Mouse (Mus musculus): ENCODE measurements around the gene Padi2. TPM values are rescaled to one million over a fixed set of nuclear protein-coding genes. Genes with fewer than 3 reads are reported as not detected.

Padi2 gene
- 13.9 and 22.6 TPM in 2 replicates for polyA plus RNA-seq (2014; fragmentation: Nextera tagmentation; extraction: Ambion mirVana)

GRCm38 (mm10) chr4:140906076-140906826, at the start of gene Padi2:
Padi2 (plus strand) TSS chr4:140906344.
- 2% methylated on average over 37 of the region's 37 CpGs for WGBS
- Histone ChIP-seq H3K27me3 (ENCODE audit: control insufficient read depth, insufficient read depth, low read length) (peaks cover 4% of the 10 kb centered on the region; the same call in 1 of the 2 replicates), H3K27ac (ENCODE audit: low read depth, low read length) (no peak within 1 kb of the TSS), H3K9ac (ENCODE audit: low read depth, low read length) (peak within 1 kb of the TSS; percentile 28; the same call in 1 of the 2 replicates), H3K4me2 (replicated peaks; ENCODE audit: low read depth, low read length) (peak within 1 kb of the TSS; percentile 56), H3K9me3 (ENCODE audit: control insufficient read depth, low read length) (no peaks in the 10 kb centered on the region), H3K4me3 (ENCODE audit: low read length) (peak within 1 kb of the TSS; percentile 36), H3K36me3 (ENCODE audit: control insufficient read depth, insufficient read depth, low read length) (no peaks in the 10 kb centered on the region), H3K4me1 (ENCODE audit: control insufficient read depth, insufficient read depth, low read length) (peaks cover 13% of the 10 kb centered on the region)
- ATAC-seq (ENCODE audit: low FRiP score, low TSS enrichment) = peak; percentile 58

- Histone ChIP-seq H3K4me1 (ENCODE audit: control insufficient read depth, insufficient read depth, low read length) (peaks cover 9% of the 10 kb centered on the region; the same call in 1 of the 2 replicates), H3K27me3 (ENCODE audit: control insufficient read depth, insufficient read depth, low read length) (no peaks in the 10 kb centered on the region), H3K36me3 (ENCODE audit: control insufficient read depth, insufficient read depth, low read length) (no peaks in the 10 kb centered on the region), H3K4me2 (replicated peaks; ENCODE audit: low read depth, low read length) (no peak overlapping the region), H3K9me3 (ENCODE audit: control insufficient read depth, low read length) (no peaks in the 10 kb centered on the region), H3K4me3 (ENCODE audit: low read length) (no peak overlapping the region), H3K9ac (ENCODE audit: low read depth, low read length) (no peak overlapping the region), H3K27ac (ENCODE audit: low read depth, low read length) (no peak overlapping the region)
- no peak for ATAC-seq (ENCODE audit: low FRiP score, low TSS enrichment)
- WGBS = 84% methylated on average over 5 of the region's 5 CpGs
Measured at GRCm38 (mm10) chr4:140857041-140857440, 49.1 kb upstream of the Padi2 start.

GRCm38 (mm10) chr4:140857813-140858212, 48.3 kb upstream of the Padi2 start:
- Histone ChIP-seq H3K27ac (ENCODE audit: low read depth, low read length) (no peak overlapping the region), H3K27me3 (ENCODE audit: control insufficient read depth, insufficient read depth, low read length) (no peaks in the 10 kb centered on the region), H3K4me2 (replicated peaks; ENCODE audit: low read depth, low read length) (no peak overlapping the region), H3K4me3 (ENCODE audit: low read length) (no peak overlapping the region), H3K4me1 (ENCODE audit: control insufficient read depth, insufficient read depth, low read length) (peaks cover 9% of the 10 kb centered on the region; the same call in 1 of the 2 replicates), H3K9me3 (ENCODE audit: control insufficient read depth, low read length) (no peaks in the 10 kb centered on the region), H3K36me3 (ENCODE audit: control insufficient read depth, insufficient read depth, low read length) (no peaks in the 10 kb centered on the region), H3K9ac (ENCODE audit: low read depth, low read length) (no peak overlapping the region)
- ATAC-seq (ENCODE audit: low FRiP score, low TSS enrichment) = no peak
- WGBS = 82% methylated on average over 7 of the region's 7 CpGs

GRCm38 (mm10) chr4:140859291-140859690, 46.9 kb upstream of the Padi2 start:
- H3K4me1 ChIP-seq (ENCODE audit: control insufficient read depth, insufficient read depth, low read length) = peaks cover 9% of the 10 kb centered on the region; the same call in 1 of the 2 replicates
- H3K27me3 ChIP-seq (ENCODE audit: control insufficient read depth, insufficient read depth, low read length) = no peaks in the 10 kb centered on the region
- H3K4me2 ChIP-seq (replicated peaks; ENCODE audit: low read depth, low read length) = no peak overlapping the region
- no peak overlapping the region for H3K27ac ChIP-seq (ENCODE audit: low read depth, low read length)
- no peak overlapping the region for H3K9ac ChIP-seq (ENCODE audit: low read depth, low read length)
- H3K4me3 ChIP-seq (ENCODE audit: low read length) = no peak overlapping the region
- WGBS = 54% methylated on average over 11 of the region's 11 CpGs
- no peaks in the 10 kb centered on the region for H3K9me3 ChIP-seq (ENCODE audit: control insufficient read depth, low read length)
- ATAC-seq (ENCODE audit: low FRiP score, low TSS enrichment) = no peak; the same call in 1 of the 2 replicates
- no peaks in the 10 kb centered on the region for H3K36me3 ChIP-seq (ENCODE audit: control insufficient read depth, insufficient read depth, low read length)

GRCm38 (mm10) chr4:140860125-140860766, 45.9 kb upstream of the Padi2 start:
- no peak overlapping the region for H3K4me2 ChIP-seq (replicated peaks; ENCODE audit: low read depth, low read length)
- no peaks in the 10 kb centered on the region for H3K9me3 ChIP-seq (ENCODE audit: control insufficient read depth, low read length)
- peak overlapping the region; percentile 18; the same call in 1 of the 2 replicates for H3K9ac ChIP-seq (ENCODE audit: low read depth, low read length)
- H3K27me3 ChIP-seq (ENCODE audit: control insufficient read depth, insufficient read depth, low read length) = no peaks in the 10 kb centered on the region
- H3K27ac ChIP-seq (ENCODE audit: low read depth, low read length) = no peak overlapping the region
- WGBS = 46% methylated on average over 7 of the region's 7 CpGs
- H3K36me3 ChIP-seq (ENCODE audit: control insufficient read depth, insufficient read depth, low read length) = no peaks in the 10 kb centered on the region
- H3K4me3 ChIP-seq (ENCODE audit: low read length) = no peak overlapping the region
- peak; percentile 33; the same call in 1 of the 2 replicates for ATAC-seq (ENCODE audit: low FRiP score, low TSS enrichment)
- H3K4me1 ChIP-seq (ENCODE audit: control insufficient read depth, insufficient read depth, low read length) = peaks cover 7% of the 10 kb centered on the region; the same call in 1 of the 2 replicates

GRCm38 (mm10) chr4:140860767-140861147, 45.4 kb upstream of the Padi2 start:
- no peaks in the 10 kb centered on the region for H3K9me3 ChIP-seq (ENCODE audit: control insufficient read depth, low read length)
- no peak for ATAC-seq (ENCODE audit: low FRiP score, low TSS enrichment)
- peak overlapping the region; percentile 18; the same call in 1 of the 2 replicates for H3K9ac ChIP-seq (ENCODE audit: low read depth, low read length)
- no peak overlapping the region for H3K27ac ChIP-seq (ENCODE audit: low read depth, low read length)
- WGBS = 83% methylated on average over 7 of the region's 7 CpGs
- peaks cover 7% of the 10 kb centered on the region; the same call in 1 of the 2 replicates for H3K4me1 ChIP-seq (ENCODE audit: control insufficient read depth, insufficient read depth, low read length)
- H3K4me3 ChIP-seq (ENCODE audit: low read length) = no peak overlapping the region
- no peaks in the 10 kb centered on the region for H3K36me3 ChIP-seq (ENCODE audit: control insufficient read depth, insufficient read depth, low read length)
- H3K4me2 ChIP-seq (replicated peaks; ENCODE audit: low read depth, low read length) = no peak overlapping the region
- H3K27me3 ChIP-seq (ENCODE audit: control insufficient read depth, insufficient read depth, low read length) = no peaks in the 10 kb centered on the region

- Histone ChIP-seq H3K4me2 (replicated peaks; ENCODE audit: low read depth, low read length) (no peak overlapping the region), H3K27ac (ENCODE audit: low read depth, low read length) (no peak overlapping the region), H3K4me3 (ENCODE audit: low read length) (no peak overlapping the region), H3K4me1 (ENCODE audit: control insufficient read depth, insufficient read depth, low read length) (peaks cover 7% of the 10 kb centered on the region; the same call in 1 of the 2 replicates), H3K36me3 (ENCODE audit: control insufficient read depth, insufficient read depth, low read length) (no peaks in the 10 kb centered on the region), H3K9ac (ENCODE audit: low read depth, low read length) (no peak overlapping the region), H3K9me3 (ENCODE audit: control insufficient read depth, low read length) (no peaks in the 10 kb centered on the region), H3K27me3 (ENCODE audit: control insufficient read depth, insufficient read depth, low read length) (no peaks in the 10 kb centered on the region)
- no peak for ATAC-seq (ENCODE audit: low FRiP score, low TSS enrichment)
- 73% methylated on average over 11 of the region's 11 CpGs for WGBS
Measured at GRCm38 (mm10) chr4:140862036-140862650, 44.0 kb upstream of the Padi2 start.

GRCm38 (mm10) chr4:140868484-140869190, 37.5 kb upstream of the Padi2 start:
- Histone ChIP-seq H3K27ac (ENCODE audit: low read depth, low read length) (peak overlapping the region; percentile 17; the same call in 1 of the 2 replicates), H3K4me2 (replicated peaks; ENCODE audit: low read depth, low read length) (peak overlapping the region; percentile 26), H3K27me3 (ENCODE audit: control insufficient read depth, insufficient read depth, low read length) (no peaks in the 10 kb centered on the region), H3K4me3 (ENCODE audit: low read length) (no peak overlapping the region), H3K9ac (ENCODE audit: low read depth, low read length) (peak overlapping the region; percentile 37; the same call in 1 of the 2 replicates), H3K9me3 (ENCODE audit: control insufficient read depth, low read length) (no peaks in the 10 kb centered on the region; the same call in 1 of the 2 replicates), H3K36me3 (ENCODE audit: control insufficient read depth, insufficient read depth, low read length) (no peaks in the 10 kb centered on the region), H3K4me1 (ENCODE audit: control insufficient read depth, insufficient read depth, low read length) (peaks cover 12% of the 10 kb centered on the region)
- WGBS = 5% methylated on average over 14 of the region's 14 CpGs
- ATAC-seq (ENCODE audit: low FRiP score, low TSS enrichment) = no peak; the same call in 1 of the 2 replicates
